Mouse (Mus musculus) heart, postnatal 0 days (tissue): ENCODE data around the gene Rasgrp3.

Experiments
- CTCF ChIP-seq: IDR thresholded peaks from 2 replicates; pipeline ENCODE4 v1.5.1; 2016; ENCODE audit warnings: antibody characterized with exemption, control low read depth, low read depth
- EP300 ChIP-seq: IDR thresholded peaks from 2 replicates; pipeline ENCODE4 v1.6.1; 2016; ENCODE audit warnings: antibody characterized with exemption, low read depth

DNA sequence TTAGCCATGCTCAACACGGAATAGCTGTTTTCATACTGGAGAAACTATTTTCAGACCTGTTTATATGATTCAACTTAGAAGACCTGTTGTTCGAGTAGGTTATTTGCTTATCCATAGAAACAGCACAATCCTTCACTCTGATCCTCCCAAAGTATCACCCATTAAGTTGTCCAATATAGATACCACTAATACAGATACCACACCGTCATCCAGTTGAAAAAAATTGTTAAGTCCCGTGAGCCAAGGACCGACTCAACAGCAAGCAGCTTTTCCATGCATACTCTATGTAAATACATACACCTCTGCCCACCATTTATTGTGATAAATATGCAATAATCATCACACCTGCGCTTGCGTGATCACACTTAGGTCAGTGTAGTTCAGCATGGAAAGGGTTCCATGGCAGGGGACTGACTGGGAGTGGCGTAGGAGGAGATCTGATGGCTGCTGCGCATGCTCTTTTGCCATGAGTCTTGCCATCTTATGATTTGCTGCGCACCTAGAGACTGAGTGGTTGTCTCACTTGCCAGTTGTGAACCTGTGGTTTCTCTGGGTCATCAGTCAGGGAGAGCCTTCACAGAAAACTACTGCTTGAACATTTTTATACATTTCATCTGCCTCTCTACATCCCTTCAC, 32.9 kb downstream of the Rasgrp3 start:
- TF ChIP-seq CTCF (no peak), EP300 (no peak)
